Mouse (Mus musculus): ENCODE data around the gene Sorl1. TPM values are rescaled to one million over a fixed set of nuclear protein-coding genes. Genes with fewer than 3 reads are reported as not detected.

The Sorl1 gene
- total and polyA plus RNA-seq, 2 experiments from 2014 or later = 5.6 to 17.9 TPM

GRCm38 (mm10) chr9:42158652-42159051, 34.6 kb upstream of the Sorl1 start:
- Histone ChIP-seq H3K36me3 (ENCODE audit: insufficient read depth) (no peaks in the 10 kb centered on the region), H3K4me3 (ENCODE audit: low read depth, low read length) (no peak overlapping the region), H3K27me3 (ENCODE audit: insufficient read depth, low read length) (no peaks in the 10 kb centered on the region), H3K4me2 (ENCODE audit: low read depth) (no peak overlapping the region), H3K9ac (no peak overlapping the region), H3K9me3 (ENCODE audit: low read length) (no peaks in the 10 kb centered on the region), H3K27ac (ENCODE audit: low read depth, low read length) (no peak overlapping the region), H3K4me1 (ENCODE audit: insufficient read depth) (no peaks in the 10 kb centered on the region)
- no peak for ATAC-seq
- no peak for TF ChIP-seq CTCF (IDR thresholded peaks at IDR 0.05; ENCODE audit: low read depth)
- DNase-seq = no peak
- 77% methylated on average over 5 of the region's 5 CpGs for WGBS

- Histone ChIP-seq H3K4me3 (ENCODE audit: low read depth, low read length) (no peak overlapping the region), H3K9ac (no peak overlapping the region), H3K27me3 (ENCODE audit: insufficient read depth, low read length) (no peaks in the 10 kb centered on the region), H3K4me2 (ENCODE audit: low read depth) (no peak overlapping the region), H3K4me1 (ENCODE audit: insufficient read depth) (no peaks in the 10 kb centered on the region), H3K36me3 (ENCODE audit: insufficient read depth) (no peaks in the 10 kb centered on the region), H3K9me3 (ENCODE audit: low read length) (no peaks in the 10 kb centered on the region), H3K27ac (ENCODE audit: low read depth, low read length) (no peak overlapping the region)
- no peak for TF ChIP-seq CTCF (IDR thresholded peaks at IDR 0.05; ENCODE audit: low read depth)
- ATAC-seq (no peak), DNase-seq (no peak)
- 86% methylated on average over 5 of the region's 5 CpGs for WGBS
Measured at GRCm38 (mm10) chr9:42157981-42158380, 33.9 kb upstream of the Sorl1 start.

GRCm38 (mm10) chr9:42156566-42156965, 32.5 kb upstream of the Sorl1 start:
- DNase-seq (no peak), ATAC-seq (no peak)
- Histone ChIP-seq H3K9ac (no peak overlapping the region), H3K27ac (ENCODE audit: low read depth, low read length) (no peak overlapping the region), H3K4me2 (ENCODE audit: low read depth) (no peak overlapping the region), H3K4me3 (ENCODE audit: low read depth, low read length) (no peak overlapping the region), H3K4me1 (ENCODE audit: insufficient read depth) (no peaks in the 10 kb centered on the region), H3K36me3 (ENCODE audit: insufficient read depth) (no peaks in the 10 kb centered on the region), H3K27me3 (ENCODE audit: insufficient read depth, low read length) (no peaks in the 10 kb centered on the region), H3K9me3 (ENCODE audit: low read length) (no peaks in the 10 kb centered on the region)
- 88% methylated on average over 3 of the region's 3 CpGs for WGBS
- no peak for TF ChIP-seq CTCF (IDR thresholded peaks at IDR 0.05; ENCODE audit: low read depth)

DNA sequence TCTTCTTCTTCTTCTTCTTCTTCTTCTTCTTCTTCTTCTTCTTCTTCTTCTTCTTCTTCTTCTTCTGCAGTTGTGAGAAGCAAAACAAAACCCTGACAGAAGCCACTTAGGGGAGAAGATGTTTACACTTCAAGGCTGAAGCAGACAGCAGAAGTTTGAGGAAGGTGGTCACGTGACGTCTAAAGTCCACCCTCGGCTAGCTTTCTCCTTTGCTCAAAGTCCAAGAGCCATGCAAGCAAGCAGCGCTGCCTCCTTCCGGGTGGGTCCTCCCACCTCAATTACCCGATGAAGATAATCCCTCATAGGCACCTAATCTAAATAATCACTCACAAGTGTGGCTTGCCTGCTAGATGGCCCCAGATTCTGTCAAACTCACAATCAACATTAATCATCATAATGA, 30.6 kb upstream of the Sorl1 start:
- 91% methylated on average over 6 of the region's 6 CpGs for WGBS
- H3K9ac ChIP-seq = no peak overlapping the region
- no peak overlapping the region for H3K27ac ChIP-seq (ENCODE audit: low read depth, low read length)
- H3K9me3 ChIP-seq (ENCODE audit: low read length) = no peaks in the 10 kb centered on the region
- no peaks in the 10 kb centered on the region for H3K36me3 ChIP-seq (ENCODE audit: insufficient read depth)
- DNase-seq (no peak), ATAC-seq (no peak)
- H3K4me2 ChIP-seq (ENCODE audit: low read depth) = no peak overlapping the region
- H3K27me3 ChIP-seq (ENCODE audit: insufficient read depth, low read length) = no peaks in the 10 kb centered on the region
- H3K4me1 ChIP-seq (ENCODE audit: insufficient read depth) = no peaks in the 10 kb centered on the region
- H3K4me3 ChIP-seq (ENCODE audit: low read depth, low read length) = no peak overlapping the region
- TF ChIP-seq CTCF (IDR thresholded peaks at IDR 0.05; ENCODE audit: low read depth) = no peak

DNA sequence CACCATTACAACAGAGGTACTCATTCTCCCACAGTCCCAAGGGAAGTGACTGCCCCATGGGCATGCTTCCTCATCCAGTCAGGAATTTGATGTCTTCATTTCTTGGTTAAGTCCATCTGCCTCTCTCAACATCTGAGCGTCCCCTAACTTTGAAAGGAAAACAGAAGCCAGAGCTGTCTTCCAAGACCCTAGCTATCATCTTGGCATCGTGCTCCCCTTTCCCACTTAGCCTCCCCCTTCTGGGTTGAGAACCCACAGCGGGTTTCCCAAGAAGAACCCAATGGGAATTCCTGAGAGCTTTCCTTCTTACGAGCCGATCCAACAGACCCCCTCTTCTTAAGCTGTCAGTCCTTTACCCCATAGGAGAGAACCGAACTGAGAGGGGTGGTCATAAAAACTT, 24.7 kb upstream of the Sorl1 start:
- H3K4me1 ChIP-seq (ENCODE audit: insufficient read depth) = no peaks in the 10 kb centered on the region
- ATAC-seq = no peak
- no peak overlapping the region for H3K27ac ChIP-seq (ENCODE audit: low read depth, low read length)
- no peaks in the 10 kb centered on the region for H3K9me3 ChIP-seq (ENCODE audit: low read length)
- no peak overlapping the region for H3K4me2 ChIP-seq (ENCODE audit: low read depth)
- no peak overlapping the region for H3K9ac ChIP-seq
- no peak overlapping the region for H3K4me3 ChIP-seq (ENCODE audit: low read depth, low read length)
- no peak for DNase-seq
- no peaks in the 10 kb centered on the region for H3K27me3 ChIP-seq (ENCODE audit: insufficient read depth, low read length)
- H3K36me3 ChIP-seq (ENCODE audit: insufficient read depth) = no peaks in the 10 kb centered on the region
- TF ChIP-seq CTCF (IDR thresholded peaks at IDR 0.05; ENCODE audit: low read depth) = no peak
- WGBS = 79% methylated on average over 6 of the region's 6 CpGs

DNA sequence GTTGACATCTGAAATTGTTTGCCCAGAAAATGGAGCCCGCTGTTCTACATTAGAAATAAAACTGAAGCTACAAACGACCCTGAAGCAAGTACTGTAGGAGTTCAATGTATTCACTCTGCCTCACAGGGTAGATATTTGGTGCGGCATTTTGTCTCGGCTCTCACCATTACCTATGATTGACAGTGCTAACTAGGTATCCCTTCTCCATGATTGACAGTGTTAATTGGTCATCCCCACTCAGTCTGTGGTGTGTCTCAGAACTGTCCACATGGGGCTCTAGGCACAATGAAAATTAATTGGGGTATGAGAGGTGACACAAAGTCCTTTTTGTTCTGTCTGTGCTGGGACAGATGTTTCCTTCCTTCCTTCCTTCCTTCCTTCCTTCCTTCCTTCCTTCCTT, 23.9 kb upstream of the Sorl1 start:
- H3K27me3 ChIP-seq (ENCODE audit: insufficient read depth, low read length) = no peaks in the 10 kb centered on the region
- H3K36me3 ChIP-seq (ENCODE audit: insufficient read depth) = no peaks in the 10 kb centered on the region
- no peak for TF ChIP-seq CTCF (IDR thresholded peaks at IDR 0.05; ENCODE audit: low read depth)
- no peak overlapping the region for H3K9ac ChIP-seq
- H3K9me3 ChIP-seq (ENCODE audit: low read length) = no peaks in the 10 kb centered on the region
- H3K4me2 ChIP-seq (ENCODE audit: low read depth) = no peak overlapping the region
- no peaks in the 10 kb centered on the region for H3K4me1 ChIP-seq (ENCODE audit: insufficient read depth)
- H3K27ac ChIP-seq (ENCODE audit: low read depth, low read length) = no peak overlapping the region
- 34% methylated on average over 4 of the region's 4 CpGs for WGBS
- no peak for ATAC-seq
- DNase-seq = no peak
- no peak overlapping the region for H3K4me3 ChIP-seq (ENCODE audit: low read depth, low read length)

DNA sequence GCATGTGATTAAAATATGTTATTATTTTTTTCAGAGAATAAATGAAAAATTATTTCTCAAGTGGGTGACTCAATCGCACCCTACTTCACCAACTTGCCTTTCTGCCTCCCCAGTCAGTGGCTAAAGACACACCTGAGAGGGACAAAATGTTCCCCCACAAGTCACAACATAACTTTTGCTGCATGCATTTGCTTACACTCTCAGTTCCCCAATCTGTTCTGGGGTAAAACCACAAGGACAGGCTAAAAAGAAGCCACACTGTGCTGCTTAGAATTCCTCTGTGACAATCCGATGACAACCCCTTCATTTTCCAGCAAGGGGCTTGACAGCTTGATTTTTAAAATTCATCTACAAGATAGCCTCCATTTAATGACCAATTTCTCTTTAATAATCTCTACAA, 22.4 kb upstream of the Sorl1 start:
- H3K9ac ChIP-seq = no peak overlapping the region
- no peak overlapping the region for H3K27ac ChIP-seq (ENCODE audit: low read depth, low read length)
- H3K4me2 ChIP-seq (ENCODE audit: low read depth) = no peak overlapping the region
- no peak for TF ChIP-seq CTCF (IDR thresholded peaks at IDR 0.05; ENCODE audit: low read depth)
- no peaks in the 10 kb centered on the region for H3K36me3 ChIP-seq (ENCODE audit: insufficient read depth)
- 90% methylated on average over 2 of the region's 2 CpGs for WGBS
- no peak for DNase-seq
- no peak for ATAC-seq
- H3K27me3 ChIP-seq (ENCODE audit: insufficient read depth, low read length) = no peaks in the 10 kb centered on the region
- no peaks in the 10 kb centered on the region for H3K9me3 ChIP-seq (ENCODE audit: low read length)
- no peak overlapping the region for H3K4me3 ChIP-seq (ENCODE audit: low read depth, low read length)
- H3K4me1 ChIP-seq (ENCODE audit: insufficient read depth) = no peaks in the 10 kb centered on the region
